Mouse (Mus musculus): ENCODE results near the gene Tpr. TPM values are rescaled to one million over a fixed set of nuclear protein-coding genes. Genes with fewer than 3 reads are reported as not detected.

The Tpr gene
- polyA plus RNA-seq, 1 experiment from 2014 or later = 145 TPM

DNA sequence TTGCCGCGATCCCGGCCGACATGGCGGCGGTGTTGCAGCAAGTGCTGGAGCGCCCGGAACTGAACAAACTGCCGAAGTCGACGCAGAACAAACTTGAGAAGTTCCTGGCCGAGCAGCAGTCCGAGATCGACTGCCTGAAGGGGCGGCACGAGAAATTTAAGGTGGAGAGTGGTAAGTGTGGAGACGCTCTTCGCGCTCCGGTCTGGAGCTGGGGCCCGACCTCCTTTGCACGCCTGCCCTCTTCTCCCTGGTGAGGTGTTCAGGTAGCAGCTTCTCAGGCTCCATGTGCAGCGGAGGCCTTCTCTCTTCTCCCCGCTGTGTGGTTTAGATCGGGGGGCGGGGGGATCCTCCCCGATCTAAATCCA, 832 bp downstream of the Tpr start:
- peak overlapping the region; percentile 71 for H3K4me2 ChIP-seq (ENCODE audit: low read length)
- ATAC-seq (ENCODE audit: low FRiP score, low TSS enrichment) (no peak; the same call in 1 of the 2 replicates), DNase-seq (no peak)
- peak overlapping the region; percentile 67 for H3K9ac ChIP-seq (replicated peaks; ENCODE audit: low read length)
- H3K9me3 ChIP-seq (ENCODE audit: control insufficient read depth, low read length) = no peaks in the 10 kb centered on the region
- H3K27ac ChIP-seq (replicated peaks; ENCODE audit: low read depth, low read length) = peak overlapping the region; percentile 94
- peak overlapping the region; percentile 77 for H3K4me3 ChIP-seq (replicated peaks; ENCODE audit: low read depth, low read length)
- H3K4me1 ChIP-seq (ENCODE audit: control insufficient read depth, insufficient read depth, low read length) = peaks cover 4% of the 10 kb centered on the region; the same call in 1 of the 2 replicates
- H3K36me3 ChIP-seq (ENCODE audit: control insufficient read depth, insufficient read depth, low read length) = peaks cover 30% of the 10 kb centered on the region
- 0% methylated on average over 27 of the region's 27 CpGs for WGBS
- no peaks in the 10 kb centered on the region for H3K27me3 ChIP-seq (ENCODE audit: control insufficient read depth, insufficient read depth, low read length)

DNA sequence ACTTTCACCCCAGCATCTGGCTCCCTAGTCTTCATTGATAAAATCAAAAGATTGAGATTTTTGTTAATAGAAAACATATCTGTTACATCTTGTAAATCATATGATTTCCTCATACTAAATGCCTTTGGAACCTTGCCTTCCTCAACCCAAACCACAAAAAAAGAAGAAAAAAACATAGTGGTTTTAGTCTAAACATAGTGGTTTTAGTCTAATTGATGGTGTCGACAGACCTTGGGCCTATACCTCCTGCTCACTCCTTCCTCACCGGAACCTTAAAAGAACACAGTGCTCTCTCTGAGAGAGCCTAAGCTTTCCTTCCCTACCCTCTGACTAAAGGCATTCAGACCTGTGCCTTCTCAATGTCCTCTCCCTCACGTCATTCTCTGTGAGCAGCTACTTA, 3.4 kb downstream of the Tpr start:
- ATAC-seq (ENCODE audit: low FRiP score, low TSS enrichment) (no peak), DNase-seq (no peak)
- peaks cover 41% of the 10 kb centered on the region for H3K36me3 ChIP-seq (ENCODE audit: control insufficient read depth, insufficient read depth, low read length)
- no peak overlapping the region for H3K4me3 ChIP-seq (replicated peaks; ENCODE audit: low read depth, low read length)
- H3K27ac ChIP-seq (replicated peaks; ENCODE audit: low read depth, low read length) = no peak overlapping the region
- no peak overlapping the region for H3K9ac ChIP-seq (replicated peaks; ENCODE audit: low read length)
- no peaks in the 10 kb centered on the region for H3K9me3 ChIP-seq (ENCODE audit: control insufficient read depth, low read length)
- 98% methylated on average over 3 of the region's 3 CpGs for WGBS
- H3K4me1 ChIP-seq (ENCODE audit: control insufficient read depth, insufficient read depth, low read length) = peaks cover 4% of the 10 kb centered on the region; the same call in 1 of the 2 replicates
- no peaks in the 10 kb centered on the region for H3K27me3 ChIP-seq (ENCODE audit: control insufficient read depth, insufficient read depth, low read length)
- H3K4me2 ChIP-seq (ENCODE audit: low read length) = no peak overlapping the region

DNA sequence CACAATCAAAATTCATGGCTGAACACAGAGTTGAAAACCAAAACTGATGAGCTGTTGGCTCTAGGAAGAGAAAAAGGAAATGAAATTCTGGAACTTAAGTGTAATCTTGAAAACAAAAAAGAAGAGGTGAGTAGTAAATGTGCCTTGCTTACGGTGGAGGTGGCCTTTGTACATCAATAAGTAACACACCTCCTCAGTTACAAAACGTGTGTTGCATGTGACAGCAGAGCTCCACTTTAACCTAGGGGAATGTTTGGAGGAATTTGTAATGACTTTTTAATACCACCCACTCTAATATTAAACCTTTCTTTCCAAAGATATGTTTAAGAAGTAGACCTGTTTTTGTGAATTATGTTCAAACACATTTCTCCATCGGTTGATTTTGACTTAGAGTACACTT, 11.3 kb downstream of the Tpr start:
- no peaks in the 10 kb centered on the region for H3K4me1 ChIP-seq (ENCODE audit: control insufficient read depth, insufficient read depth, low read length)
- H3K27ac ChIP-seq (replicated peaks; ENCODE audit: low read depth, low read length) = no peak overlapping the region
- ATAC-seq (ENCODE audit: low FRiP score, low TSS enrichment) (no peak), DNase-seq (no peak)
- no peak overlapping the region for H3K9ac ChIP-seq (replicated peaks; ENCODE audit: low read length)
- H3K36me3 ChIP-seq (ENCODE audit: control insufficient read depth, insufficient read depth, low read length) = peaks cover 69% of the 10 kb centered on the region
- H3K9me3 ChIP-seq (ENCODE audit: control insufficient read depth, low read length) = no peaks in the 10 kb centered on the region
- no peak overlapping the region for H3K4me2 ChIP-seq (ENCODE audit: low read length)
- WGBS = 94% methylated on average over 3 of the region's 3 CpGs
- H3K27me3 ChIP-seq (ENCODE audit: control insufficient read depth, insufficient read depth, low read length) = no peaks in the 10 kb centered on the region
- H3K4me3 ChIP-seq (replicated peaks; ENCODE audit: low read depth, low read length) = no peak overlapping the region

DNA sequence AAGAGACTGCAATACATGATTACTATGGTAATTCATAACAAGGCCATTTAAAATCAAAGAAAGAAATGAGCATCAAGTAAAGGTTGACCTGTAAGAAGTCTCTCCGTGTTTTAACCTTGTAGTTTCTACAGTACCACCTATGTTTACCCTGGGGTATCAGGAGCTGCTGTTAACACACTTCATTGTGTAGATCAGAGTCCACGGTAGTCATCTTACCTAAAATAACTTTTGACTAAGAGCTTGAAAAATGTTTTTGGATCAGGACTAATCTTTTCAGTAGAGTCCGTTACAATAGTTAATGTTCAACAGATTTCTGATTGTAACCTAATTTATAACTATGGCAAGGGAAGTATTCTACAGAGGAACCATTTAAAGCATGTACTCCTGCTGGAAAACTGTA, 11.9 kb downstream of the Tpr start:
- no peak for DNase-seq
- H3K9ac ChIP-seq (replicated peaks; ENCODE audit: low read length) = no peak overlapping the region
- peaks cover 70% of the 10 kb centered on the region for H3K36me3 ChIP-seq (ENCODE audit: control insufficient read depth, insufficient read depth, low read length)
- H3K27ac ChIP-seq (replicated peaks; ENCODE audit: low read depth, low read length) = no peak overlapping the region
- no peaks in the 10 kb centered on the region for H3K9me3 ChIP-seq (ENCODE audit: control insufficient read depth, low read length)
- H3K4me3 ChIP-seq (replicated peaks; ENCODE audit: low read depth, low read length) = no peak overlapping the region
- H3K4me1 ChIP-seq (ENCODE audit: control insufficient read depth, insufficient read depth, low read length) = no peaks in the 10 kb centered on the region
- H3K4me2 ChIP-seq (ENCODE audit: low read length) = no peak overlapping the region
- ATAC-seq (ENCODE audit: low FRiP score, low TSS enrichment) = no peak
- no peaks in the 10 kb centered on the region for H3K27me3 ChIP-seq (ENCODE audit: control insufficient read depth, insufficient read depth, low read length)
- WGBS = 98% methylated on average over 3 of the region's 3 CpGs

DNA sequence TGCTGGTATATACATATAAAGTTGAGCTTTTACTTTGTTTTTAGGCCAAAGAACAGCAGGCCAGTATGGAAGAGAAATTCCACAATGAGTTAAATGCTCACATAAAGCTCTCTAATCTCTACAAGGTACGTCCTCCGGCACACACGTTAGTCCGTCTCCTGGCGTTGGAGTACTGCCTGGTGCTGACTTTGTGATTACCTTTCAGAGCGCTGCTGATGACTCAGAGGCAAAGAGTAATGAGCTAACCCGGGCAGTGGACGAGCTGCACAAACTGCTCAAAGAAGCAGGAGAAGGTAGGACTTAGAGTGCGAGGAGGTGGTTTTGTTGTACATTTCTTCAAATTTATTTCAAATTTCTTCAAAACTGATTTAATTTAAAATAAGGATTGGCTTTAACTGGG, 14.6 kb downstream of the Tpr start:
- Histone ChIP-seq H3K4me3 (replicated peaks; ENCODE audit: low read depth, low read length) (no peak overlapping the region), H3K4me2 (ENCODE audit: low read length) (no peak overlapping the region), H3K36me3 (ENCODE audit: control insufficient read depth, insufficient read depth, low read length) (peaks cover 78% of the 10 kb centered on the region), H3K4me1 (ENCODE audit: control insufficient read depth, insufficient read depth, low read length) (no peaks in the 10 kb centered on the region), H3K9ac (replicated peaks; ENCODE audit: low read length) (no peak overlapping the region), H3K27me3 (ENCODE audit: control insufficient read depth, insufficient read depth, low read length) (no peaks in the 10 kb centered on the region), H3K9me3 (ENCODE audit: control insufficient read depth, low read length) (no peaks in the 10 kb centered on the region), H3K27ac (replicated peaks; ENCODE audit: low read depth, low read length) (no peak overlapping the region)
- ATAC-seq (ENCODE audit: low FRiP score, low TSS enrichment) (no peak), DNase-seq (no peak)
- 95% methylated on average over 9 of the region's 9 CpGs for whole genome bisulfite sequencing

DNA sequence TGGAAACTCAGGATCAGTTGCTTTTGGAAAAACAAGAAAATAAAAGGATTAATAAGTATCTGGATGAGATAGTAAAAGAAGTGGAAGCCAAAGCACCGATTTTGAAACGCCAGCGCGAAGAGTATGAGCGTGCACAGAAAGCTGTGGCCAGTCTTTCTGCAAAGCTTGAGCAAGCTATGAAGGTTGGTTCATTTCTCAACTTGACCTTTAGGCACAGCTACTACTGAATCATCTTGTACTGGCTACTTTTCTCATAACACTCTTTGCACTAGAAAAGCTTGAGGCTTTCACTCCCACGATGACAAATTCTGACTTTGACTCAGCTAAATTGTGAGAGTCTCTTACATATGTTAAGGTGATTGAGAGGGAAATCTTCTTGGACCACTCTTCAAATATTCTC, 17.4 kb downstream of the Tpr start:
- no peak overlapping the region for H3K4me3 ChIP-seq (replicated peaks; ENCODE audit: low read depth, low read length)
- DNase-seq = no peak
- WGBS = 98% methylated on average over 6 of the region's 6 CpGs

DNA sequence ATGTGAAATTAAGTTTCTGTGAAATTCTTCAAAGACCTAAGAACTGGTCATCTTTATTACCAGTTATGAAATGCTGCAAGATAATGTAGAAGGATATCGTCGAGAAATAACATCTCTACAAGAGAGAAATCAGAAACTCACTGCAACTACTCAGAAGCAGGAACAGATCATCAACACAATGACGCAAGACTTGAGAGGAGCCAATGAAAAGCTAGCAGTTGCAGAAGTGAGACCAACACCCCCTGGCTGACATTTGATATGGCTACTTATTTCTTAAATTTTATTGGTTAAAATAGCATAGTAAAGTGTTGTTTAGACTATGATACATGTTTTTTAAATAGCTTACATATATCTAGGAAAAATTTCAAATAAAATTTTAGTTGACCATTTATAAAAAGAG, 23.4 kb downstream of the Tpr start:
- DNase-seq = no peak
- Histone ChIP-seq H3K9me3 (ENCODE audit: control insufficient read depth, low read length) (no peaks in the 10 kb centered on the region), H3K27ac (replicated peaks; ENCODE audit: low read depth, low read length) (no peak overlapping the region), H3K4me3 (replicated peaks; ENCODE audit: low read depth, low read length) (no peak overlapping the region), H3K36me3 (ENCODE audit: control insufficient read depth, insufficient read depth, low read length) (peaks cover 83% of the 10 kb centered on the region), H3K4me1 (ENCODE audit: control insufficient read depth, insufficient read depth, low read length) (no peaks in the 10 kb centered on the region), H3K27me3 (ENCODE audit: control insufficient read depth, insufficient read depth, low read length) (no peaks in the 10 kb centered on the region), H3K4me2 (ENCODE audit: low read length) (no peak overlapping the region), H3K9ac (replicated peaks; ENCODE audit: low read length) (no peak overlapping the region)
- WGBS = 95% methylated on average over 3 of the region's 3 CpGs
- no peak for ATAC-seq (ENCODE audit: low FRiP score, low TSS enrichment)

More for the DNA sequence above, 17.4 kb downstream of the Tpr start:
- Histone ChIP-seq H3K27ac (replicated peaks; ENCODE audit: low read depth, low read length) (no peak overlapping the region), H3K9me3 (ENCODE audit: control insufficient read depth, low read length) (no peaks in the 10 kb centered on the region), H3K9ac (replicated peaks; ENCODE audit: low read length) (no peak overlapping the region), H3K4me2 (ENCODE audit: low read length) (no peak overlapping the region), H3K27me3 (ENCODE audit: control insufficient read depth, insufficient read depth, low read length) (no peaks in the 10 kb centered on the region), H3K36me3 (ENCODE audit: control insufficient read depth, insufficient read depth, low read length) (peaks cover 83% of the 10 kb centered on the region), H3K4me1 (ENCODE audit: control insufficient read depth, insufficient read depth, low read length) (no peaks in the 10 kb centered on the region)
- ATAC-seq (ENCODE audit: low FRiP score, low TSS enrichment) = no peak

DNA sequence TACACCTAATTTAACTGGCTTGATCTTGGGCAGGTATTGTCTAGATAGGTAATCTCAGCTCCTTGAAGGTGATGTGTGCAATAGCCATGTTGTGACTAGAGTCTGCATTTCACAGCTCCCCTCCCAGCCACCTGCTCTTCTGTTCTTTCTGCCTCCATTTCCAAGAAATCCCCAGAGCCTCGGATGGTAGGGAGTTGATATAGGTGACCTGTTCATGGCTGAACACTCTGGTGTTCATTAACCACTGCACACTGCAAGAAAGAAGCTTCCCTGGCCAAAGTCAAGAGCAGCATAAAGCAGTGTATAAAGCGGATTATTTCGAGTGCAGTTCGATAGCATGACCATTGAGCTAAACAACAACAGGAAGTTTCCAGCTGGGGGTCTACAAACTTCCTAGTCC, 25.8 kb downstream of the Tpr start:
- Histone ChIP-seq H3K9ac (replicated peaks; ENCODE audit: low read length) (no peak overlapping the region), H3K36me3 (ENCODE audit: control insufficient read depth, insufficient read depth, low read length) (peaks cover 84% of the 10 kb centered on the region), H3K4me2 (ENCODE audit: low read length) (no peak overlapping the region), H3K4me1 (ENCODE audit: control insufficient read depth, insufficient read depth, low read length) (no peaks in the 10 kb centered on the region), H3K27ac (replicated peaks; ENCODE audit: low read depth, low read length) (no peak overlapping the region), H3K9me3 (ENCODE audit: control insufficient read depth, low read length) (no peaks in the 10 kb centered on the region), H3K27me3 (ENCODE audit: control insufficient read depth, insufficient read depth, low read length) (no peaks in the 10 kb centered on the region), H3K4me3 (replicated peaks; ENCODE audit: low read depth, low read length) (no peak overlapping the region)
- no peak for DNase-seq
- no peak for ATAC-seq (ENCODE audit: low FRiP score, low TSS enrichment)
- 98% methylated on average over 4 of the region's 4 CpGs for WGBS

DNA sequence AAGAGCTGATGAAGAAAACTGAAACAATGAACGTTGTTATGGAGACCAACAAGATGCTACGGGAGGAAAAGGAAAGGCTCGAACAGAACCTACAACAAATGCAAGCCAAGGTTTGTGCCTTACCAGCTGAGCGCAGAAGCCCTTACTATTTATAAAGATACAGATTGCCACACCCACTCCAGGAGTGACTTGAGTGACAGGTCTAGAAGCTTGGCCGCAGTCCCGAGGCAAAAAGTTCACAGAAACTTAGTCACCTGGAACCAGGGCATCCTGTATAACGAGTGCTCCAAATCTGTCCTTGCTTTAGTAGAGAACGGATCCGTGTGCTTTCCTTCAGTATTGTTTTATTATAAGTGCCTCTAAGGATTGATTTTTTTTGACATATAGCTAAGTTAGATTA, 33.0 kb downstream of the Tpr start:
- Histone ChIP-seq H3K9me3 (ENCODE audit: control insufficient read depth, low read length) (no peaks in the 10 kb centered on the region), H3K36me3 (ENCODE audit: control insufficient read depth, insufficient read depth, low read length) (peaks cover 91% of the 10 kb centered on the region), H3K27ac (replicated peaks; ENCODE audit: low read depth, low read length) (no peak overlapping the region), H3K4me2 (ENCODE audit: low read length) (no peak overlapping the region), H3K27me3 (ENCODE audit: control insufficient read depth, insufficient read depth, low read length) (no peaks in the 10 kb centered on the region), H3K9ac (replicated peaks; ENCODE audit: low read length) (no peak overlapping the region), H3K4me3 (replicated peaks; ENCODE audit: low read depth, low read length) (no peak overlapping the region), H3K4me1 (ENCODE audit: control insufficient read depth, insufficient read depth, low read length) (no peaks in the 10 kb centered on the region)
- WGBS = 89% methylated on average over 9 of the region's 9 CpGs
- no peak for ATAC-seq (ENCODE audit: low FRiP score, low TSS enrichment)
- DNase-seq = no peak

Data from midbrain, embryonic 14.5 days (tissue).